Mouse (Mus musculus) stomach, postnatal 0 days (tissue): Measurements from ENCODE around the gene Arhgap31.

Experiments used
- CTCF ChIP-seq: IDR thresholded peaks from 2 replicates; pipeline ENCODE4 v1.5.1; 2016; ENCODE audit warnings: antibody characterized with exemption, low read depth, mild to moderate bottlenecking, moderate library complexity
- EP300 ChIP-seq: optimal IDR thresholded peaks from 2 replicates; pipeline ENCODE3; 2016; ENCODE audit warnings: antibody characterized with exemption

DNA sequence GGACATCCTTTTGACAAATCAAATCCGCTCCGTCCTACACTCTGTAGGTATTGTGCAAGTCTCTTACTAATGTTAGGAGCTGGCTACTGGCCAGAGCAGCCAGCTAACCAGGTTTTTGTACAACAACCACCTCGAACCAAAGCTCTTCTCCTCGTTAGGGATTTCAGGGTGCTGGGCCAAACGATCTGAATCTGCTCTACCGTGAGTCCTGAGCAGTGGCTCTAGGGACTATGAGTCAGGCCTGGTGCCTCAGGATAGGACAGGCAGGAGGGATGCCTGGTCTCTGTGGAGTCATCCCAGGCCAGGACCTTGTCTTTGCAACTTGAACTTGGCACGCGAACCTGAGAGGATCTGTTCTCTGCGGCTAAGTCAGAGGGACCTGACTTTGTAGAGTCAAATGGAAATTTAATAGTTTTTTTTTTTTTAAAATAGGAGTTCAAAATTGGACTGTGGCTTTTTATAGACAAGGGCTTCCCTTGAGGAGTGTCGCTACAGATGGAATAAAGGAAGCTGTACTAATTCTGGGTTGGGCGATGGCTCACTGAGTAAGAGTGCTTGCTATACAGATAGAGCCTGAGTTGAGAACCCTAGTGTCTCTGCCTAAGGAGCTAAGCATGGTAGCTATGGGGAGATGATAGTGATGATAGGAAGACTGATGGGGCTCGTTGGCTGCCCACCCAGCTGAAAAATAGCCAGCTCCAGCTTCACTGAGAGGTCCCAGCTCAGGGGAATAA lies 24.4 kb downstream of the Arhgap31 start:
- TF ChIP-seq EP300 = no peak
- no peak for TF ChIP-seq CTCF
